Mouse (Mus musculus): ENCODE results near the gene Leng8. TPM values are rescaled to one million over a fixed set of nuclear protein-coding genes. Genes with fewer than 3 reads are reported as not detected.
A peak's percentile ranks its signal among the peaks of the same experiment; 100 is the strongest.

Leng8 gene
- polyA plus RNA-seq, 1 experiment, result 247 TPM

DNA sequence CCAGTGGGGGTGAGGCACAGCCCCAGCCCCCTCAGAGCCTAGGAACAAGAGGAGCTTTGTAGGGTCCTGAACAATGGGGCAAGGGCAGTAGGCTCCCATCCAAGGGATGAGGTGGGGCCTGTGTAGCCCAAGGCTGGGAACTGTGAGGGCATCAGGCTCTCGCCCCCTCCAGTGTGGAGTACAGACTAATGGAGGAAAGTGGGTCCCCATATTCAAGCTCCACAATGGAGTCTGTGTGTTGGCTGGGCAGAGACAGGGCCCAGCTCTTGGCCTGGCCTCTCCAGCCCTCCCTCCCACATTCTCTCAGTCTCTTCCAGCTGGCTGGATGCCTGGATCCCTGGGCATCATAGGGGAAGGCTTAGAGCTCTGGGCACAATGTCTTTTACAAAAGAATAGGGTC, 13.1 kb upstream of the Leng8 start:
- TF ChIP-seq POLR2A (IDR thresholded peaks at IDR 0.05; ENCODE audit: borderline replicate concordance, control insufficient read depth, low read depth, low read length) (no peak), CTCF (IDR thresholded peaks at IDR 0.05; ENCODE audit: control insufficient read depth, insufficient read depth, low read length) (no peak)
- H3K4me3 ChIP-seq (replicated peaks; ENCODE audit: control insufficient read depth, low read depth, low read length), result no peak overlapping the region
- H3K27ac ChIP-seq (ENCODE audit: control insufficient read depth, insufficient read depth, low read depth, low read length, poor library complexity), result no peak overlapping the region
- H3K4me1 ChIP-seq (ENCODE audit: control insufficient read depth, insufficient read depth, low read length), result peaks cover 2% of the 10 kb centered on the region
- 77% methylated on average over 1 of the region's 1 CpGs for WGBS

DNA sequence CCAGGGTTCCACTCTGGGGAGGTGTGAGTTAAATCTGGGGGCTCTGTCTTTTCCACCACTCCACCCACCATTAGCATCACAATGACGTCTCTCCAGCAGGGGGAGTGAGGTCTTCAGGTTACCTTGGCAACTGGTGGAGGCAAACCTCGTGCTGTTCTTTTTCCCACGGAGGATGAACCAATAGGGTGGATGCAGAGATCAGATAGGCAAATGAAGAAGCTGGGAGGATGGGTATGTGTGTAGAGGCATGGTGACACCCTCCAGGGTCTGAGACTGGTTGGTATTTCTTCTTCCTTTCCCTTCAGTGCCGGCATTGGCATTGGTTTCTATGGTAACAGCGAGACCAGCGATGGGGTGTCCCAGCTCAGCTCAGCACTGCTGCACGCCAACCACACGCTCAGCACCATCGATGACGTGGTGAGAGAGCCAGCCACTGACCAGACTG, 12.5 kb upstream of the Leng8 start:
- Histone ChIP-seq H3K4me1 (ENCODE audit: control insufficient read depth, insufficient read depth, low read length) (no peaks in the 10 kb centered on the region), H3K4me3 (replicated peaks; ENCODE audit: control insufficient read depth, low read depth, low read length) (no peak overlapping the region), H3K27ac (ENCODE audit: control insufficient read depth, insufficient read depth, low read depth, low read length, poor library complexity) (no peak overlapping the region)
- TF ChIP-seq POLR2A (IDR thresholded peaks at IDR 0.05; ENCODE audit: borderline replicate concordance, control insufficient read depth, low read depth, low read length) (no peak), CTCF (IDR thresholded peaks at IDR 0.05; ENCODE audit: control insufficient read depth, insufficient read depth, low read length) (no peak)
- WGBS, result 1% methylated on average over 10 of the region's 10 CpGs

DNA sequence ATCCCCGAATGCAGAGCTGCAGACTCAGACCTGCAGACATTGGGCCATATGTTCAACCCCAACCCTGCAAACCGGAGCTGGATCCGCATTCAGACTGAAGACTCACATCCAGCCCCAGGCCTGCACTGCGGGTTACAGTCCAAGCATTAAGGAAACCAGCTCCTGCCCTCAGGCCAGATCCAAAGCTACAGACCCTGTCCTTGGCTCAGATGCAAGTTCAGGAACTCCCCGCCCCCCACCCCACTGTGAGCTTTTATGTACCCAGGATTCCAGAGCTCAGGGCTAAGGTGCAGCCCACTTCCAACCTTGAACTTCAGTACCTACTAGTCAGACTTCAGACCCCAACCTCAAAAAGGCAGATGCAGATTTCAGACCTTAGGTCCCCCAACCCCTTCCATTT, 12.0 kb upstream of the Leng8 start:
- 58% methylated on average over 5 of the region's 5 CpGs for WGBS
- TF ChIP-seq POLR2A (IDR thresholded peaks at IDR 0.05; ENCODE audit: borderline replicate concordance, control insufficient read depth, low read depth, low read length), result no peak
- TF ChIP-seq CTCF (IDR thresholded peaks at IDR 0.05; ENCODE audit: control insufficient read depth, insufficient read depth, low read length), result no peak
- Histone ChIP-seq H3K4me3 (replicated peaks; ENCODE audit: control insufficient read depth, low read depth, low read length) (no peak overlapping the region), H3K27ac (ENCODE audit: control insufficient read depth, insufficient read depth, low read depth, low read length, poor library complexity) (no peak overlapping the region), H3K4me1 (ENCODE audit: control insufficient read depth, insufficient read depth, low read length) (no peaks in the 10 kb centered on the region)

DNA sequence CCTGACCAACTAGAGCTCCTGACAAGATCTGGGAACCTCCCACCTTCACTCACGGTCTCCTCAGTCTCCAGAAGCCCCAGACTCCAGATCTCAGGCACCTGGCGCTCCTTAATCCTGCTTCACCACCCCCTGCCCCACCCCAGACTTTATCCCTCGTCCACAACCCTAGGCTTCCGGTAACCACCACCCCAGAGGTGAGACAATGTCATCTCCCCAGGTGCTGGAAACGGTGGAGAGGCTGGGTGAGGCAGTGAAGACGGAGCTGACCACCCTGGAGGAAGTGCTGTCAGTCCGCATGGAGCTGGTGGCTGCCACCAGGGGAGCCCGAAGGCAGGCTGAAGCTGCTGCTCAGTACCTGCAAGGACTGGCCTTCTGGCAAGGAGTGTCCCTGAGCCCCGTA, 11.5 kb upstream of the Leng8 start:
- 32% methylated on average over 9 of the region's 9 CpGs for WGBS
- H3K4me1 ChIP-seq (ENCODE audit: control insufficient read depth, insufficient read depth, low read length), result no peaks in the 10 kb centered on the region
- no peak for TF ChIP-seq POLR2A (IDR thresholded peaks at IDR 0.05; ENCODE audit: borderline replicate concordance, control insufficient read depth, low read depth, low read length)
- TF ChIP-seq CTCF (IDR thresholded peaks at IDR 0.05; ENCODE audit: control insufficient read depth, insufficient read depth, low read length), result no peak
- H3K27ac ChIP-seq (ENCODE audit: control insufficient read depth, insufficient read depth, low read depth, low read length, poor library complexity), result no peak overlapping the region
- no peak overlapping the region for H3K4me3 ChIP-seq (replicated peaks; ENCODE audit: control insufficient read depth, low read depth, low read length)

DNA sequence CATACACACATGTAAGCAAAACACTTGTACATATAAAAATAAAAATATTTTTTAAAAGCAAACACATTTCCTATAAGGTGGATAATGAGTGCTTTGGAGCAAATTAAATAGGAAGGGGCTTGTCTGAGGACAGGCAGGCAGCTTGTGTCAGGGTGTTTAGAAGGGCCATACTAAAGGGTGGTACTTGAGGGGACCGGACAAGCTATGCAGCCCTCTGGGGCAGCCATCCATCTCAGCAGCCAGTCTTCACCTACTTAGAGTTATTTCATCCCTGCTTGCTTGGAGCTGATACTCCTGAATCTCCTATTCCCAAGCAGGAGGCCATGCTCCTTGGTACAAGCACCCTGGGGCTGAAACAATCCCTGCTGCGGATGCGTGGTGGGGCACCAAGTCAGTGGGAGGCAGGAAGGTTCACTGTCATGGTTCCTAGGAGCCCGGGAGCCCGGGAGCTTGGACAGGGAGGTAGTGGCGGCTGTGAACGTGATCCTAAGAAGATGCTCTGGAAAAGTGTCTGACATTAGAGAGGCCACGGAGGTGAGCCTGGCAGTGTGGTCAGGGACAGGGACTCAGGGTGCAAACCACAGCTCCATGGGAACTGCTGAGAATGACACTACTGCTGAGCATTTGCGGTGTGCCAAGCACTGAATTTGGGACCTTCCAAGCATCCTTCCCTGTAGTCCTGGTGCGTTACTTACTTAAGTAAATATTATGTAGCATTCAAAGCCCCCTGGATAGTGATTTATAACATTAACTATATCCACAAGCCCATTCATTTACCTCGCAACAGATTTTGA, 9.7 kb upstream of the Leng8 start:
- Histone ChIP-seq H3K4me1 (ENCODE audit: control insufficient read depth, insufficient read depth, low read length) (no peaks in the 10 kb centered on the region), H3K4me3 (replicated peaks; ENCODE audit: control insufficient read depth, low read depth, low read length) (no peak overlapping the region), H3K27ac (ENCODE audit: control insufficient read depth, insufficient read depth, low read depth, low read length, poor library complexity) (no peak overlapping the region)
- TF ChIP-seq POLR2A (IDR thresholded peaks at IDR 0.05; ENCODE audit: borderline replicate concordance, control insufficient read depth, low read depth, low read length), result no peak
- TF ChIP-seq CTCF (IDR thresholded peaks at IDR 0.05; ENCODE audit: control insufficient read depth, insufficient read depth, low read length), result no peak
- 90% methylated on average over 11 of the region's 11 CpGs for WGBS

DNA sequence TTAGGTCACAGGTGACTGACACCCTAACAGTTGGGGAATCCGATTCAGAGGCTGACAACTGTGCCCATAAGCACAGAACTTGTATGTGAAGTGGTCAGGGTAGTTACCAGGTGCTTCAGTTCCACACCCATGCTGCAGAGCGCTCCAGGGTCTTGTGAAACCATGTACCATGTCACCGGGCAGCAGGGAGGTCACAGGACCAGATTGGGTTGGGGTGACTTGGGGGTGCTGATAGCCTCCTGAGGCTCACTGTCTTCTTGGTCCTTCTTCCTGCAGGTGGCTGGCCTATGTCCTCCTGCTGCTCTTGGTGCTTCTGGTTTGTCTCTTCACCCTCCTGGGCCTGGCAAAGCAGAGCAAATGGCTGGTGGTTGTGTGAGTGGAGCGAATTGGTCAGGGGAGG, 8.9 kb upstream of the Leng8 start:
- no peak overlapping the region for H3K27ac ChIP-seq (ENCODE audit: control insufficient read depth, insufficient read depth, low read depth, low read length, poor library complexity)
- TF ChIP-seq CTCF (IDR thresholded peaks at IDR 0.05; ENCODE audit: control insufficient read depth, insufficient read depth, low read length) (no peak), POLR2A (IDR thresholded peaks at IDR 0.05; ENCODE audit: borderline replicate concordance, control insufficient read depth, low read depth, low read length) (no peak)
- 70% methylated on average over 4 of the region's 4 CpGs for WGBS
- H3K4me1 ChIP-seq (ENCODE audit: control insufficient read depth, insufficient read depth, low read length), result no peaks in the 10 kb centered on the region
- no peak overlapping the region for H3K4me3 ChIP-seq (replicated peaks; ENCODE audit: control insufficient read depth, low read depth, low read length)

DNA sequence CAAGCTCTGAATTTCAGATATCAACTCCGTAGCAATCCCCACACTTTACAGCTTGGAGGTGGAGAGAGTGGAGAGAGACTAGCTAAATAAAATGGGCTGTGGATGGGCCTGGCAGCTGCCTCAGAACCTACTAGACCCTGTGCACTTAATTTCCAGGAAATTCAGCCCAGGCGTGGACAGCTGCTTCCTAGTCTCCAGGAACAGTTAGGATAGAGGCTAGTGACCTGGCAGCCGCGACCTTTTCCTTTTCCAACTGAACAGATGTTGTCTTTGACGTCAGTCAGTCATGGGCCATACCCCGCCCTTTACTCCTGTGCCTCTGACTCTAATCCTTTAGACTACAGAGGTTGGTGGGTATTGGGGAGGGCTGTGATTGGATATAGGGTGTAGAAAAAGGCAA, 8.0 kb upstream of the Leng8 start:
- TF ChIP-seq POLR2A (IDR thresholded peaks at IDR 0.05; ENCODE audit: borderline replicate concordance, control insufficient read depth, low read depth, low read length) (no peak), CTCF (IDR thresholded peaks at IDR 0.05; ENCODE audit: control insufficient read depth, insufficient read depth, low read length) (no peak)
- Histone ChIP-seq H3K4me3 (replicated peaks; ENCODE audit: control insufficient read depth, low read depth, low read length) (no peak overlapping the region), H3K27ac (ENCODE audit: control insufficient read depth, insufficient read depth, low read depth, low read length, poor library complexity) (no peak overlapping the region), H3K4me1 (ENCODE audit: control insufficient read depth, insufficient read depth, low read length) (no peaks in the 10 kb centered on the region)
- 63% methylated on average over 6 of the region's 6 CpGs for WGBS

DNA sequence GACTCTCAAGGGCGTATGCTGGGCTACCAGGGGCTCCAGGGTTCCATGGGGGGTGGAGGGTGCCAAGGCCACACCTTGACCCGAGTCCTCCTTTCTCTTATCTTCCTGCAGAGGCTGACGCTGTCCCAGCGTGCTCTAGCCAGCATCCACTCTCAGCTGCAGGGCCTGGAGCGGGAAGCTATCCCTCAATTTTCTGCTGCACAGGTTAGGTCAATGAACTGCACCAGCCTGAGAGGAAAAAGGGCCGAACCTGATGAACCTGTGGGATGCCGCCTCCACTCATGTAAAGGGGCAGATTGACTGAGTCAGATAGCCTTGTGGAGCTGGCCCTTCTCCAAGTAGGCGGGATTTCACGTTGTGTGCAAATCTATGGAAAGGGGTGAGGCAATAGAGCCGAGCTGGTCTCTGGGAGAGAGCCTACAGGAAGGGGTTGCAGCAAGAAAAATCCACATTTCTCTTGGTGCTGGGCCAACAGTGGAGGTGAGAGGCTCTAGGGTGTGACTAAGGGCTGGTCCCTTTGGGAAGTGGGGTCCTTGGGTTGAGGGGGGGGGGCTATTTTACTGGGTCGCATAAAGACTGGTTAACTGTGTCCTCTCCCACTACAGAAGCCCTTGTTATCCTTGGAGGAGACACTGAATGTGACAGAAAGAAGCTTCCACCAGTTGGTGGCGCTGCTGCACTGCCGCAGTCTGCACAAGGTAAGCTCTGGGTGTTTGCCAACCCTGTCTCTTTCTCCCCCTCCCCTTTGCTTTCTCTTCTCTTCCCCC, 6.0 kb upstream of the Leng8 start:
- TF ChIP-seq POLR2A (IDR thresholded peaks at IDR 0.05; ENCODE audit: borderline replicate concordance, control insufficient read depth, low read depth, low read length) (no peak), CTCF (IDR thresholded peaks at IDR 0.05; ENCODE audit: control insufficient read depth, insufficient read depth, low read length) (peak; percentile 98)
- no peaks in the 10 kb centered on the region for H3K4me1 ChIP-seq (ENCODE audit: control insufficient read depth, insufficient read depth, low read length)
- no peak overlapping the region for H3K27ac ChIP-seq (ENCODE audit: control insufficient read depth, insufficient read depth, low read depth, low read length, poor library complexity)
- H3K4me3 ChIP-seq (replicated peaks; ENCODE audit: control insufficient read depth, low read depth, low read length), result no peak overlapping the region
- WGBS, result 34% methylated on average over 13 of the region's 13 CpGs
